Mouse (Mus musculus): ENCODE results near the gene Tnpo1.

GRCm38 (mm10) chr13:98883774-98884173 lies 42.4 kb downstream of the Tnpo1 start:
- TF ChIP-seq POLR2A (IDR thresholded peaks at IDR 0.05; ENCODE audit: low read depth, low read length) = no peak
- TF ChIP-seq CTCF (IDR thresholded peaks at IDR 0.05; ENCODE audit: borderline replicate concordance, insufficient read depth, low read length) = no peak
